Mouse (Mus musculus) mesoderm, embryonic 11.5 days (tissue): ENCODE results near the gene Mdga1.

ENCODE experiments used
- DNase-seq: peaks from one replicate; pipeline ENCODE4 v3.0.0-alpha.2; 2012; ENCODE audit warnings: low read depth, low spot score

Mdga1 gene

GRCm38 (mm10) chr17:29970037-29970555, at the start of gene Mdga1:
Gene Mdga1 (minus strand): TSS chr17:29970087.
- no peak for DNase-seq

GRCm38 (mm10) chr17:30018927-30019610, 49.2 kb upstream of the Mdga1 start:
- no peak for DNase-seq

- no peak for DNase-seq
These were observed 44.8 kb upstream of the Mdga1 start for GRCm38 (mm10) chr17:30014660-30015059.

- no peak for DNase-seq
These were observed 38.5 kb upstream of the Mdga1 start for GRCm38 (mm10) chr17:30008392-30008791.

GRCm38 (mm10) chr17:30007883-30008282, 38.0 kb upstream of the Mdga1 start:
- DNase-seq, result no peak

GRCm38 (mm10) chr17:30006877-30007276, 37.0 kb upstream of the Mdga1 start:
- DNase-seq, result no peak

GRCm38 (mm10) chr17:30005451-30005941, 35.6 kb upstream of the Mdga1 start:
- peak; percentile 37 for DNase-seq

- no peak for DNase-seq
These were observed 35.2 kb upstream of the Mdga1 start for GRCm38 (mm10) chr17:30005103-30005443.

- peak; percentile 96 for DNase-seq
These were observed 34.6 kb upstream of the Mdga1 start, which contains the start of gene Zfand3 for GRCm38 (mm10) chr17:30004203-30005102. Gene Zfand3 (plus strand): TSS chr17:30004733.

- no peak for DNase-seq
These were observed 28.8 kb upstream of the Mdga1 start for GRCm38 (mm10) chr17:29998566-29999295.

- no peak for DNase-seq
These were observed 27.8 kb upstream of the Mdga1 start for GRCm38 (mm10) chr17:29997726-29998125.

- no peak for DNase-seq
These were observed 26.1 kb upstream of the Mdga1 start for GRCm38 (mm10) chr17:29995986-29996385.

- no peak for DNase-seq
These were observed 24.6 kb upstream of the Mdga1 start for GRCm38 (mm10) chr17:29994459-29994858.

- no peak for DNase-seq
These were observed 24.1 kb upstream of the Mdga1 start for GRCm38 (mm10) chr17:29994011-29994410.

- DNase-seq, result no peak
These were observed 23.6 kb upstream of the Mdga1 start for GRCm38 (mm10) chr17:29993488-29993887.

- DNase-seq, result no peak
These were observed 21.0 kb upstream of the Mdga1 start for GRCm38 (mm10) chr17:29990845-29991244.

- DNase-seq, result no peak
These were observed 20.2 kb upstream of the Mdga1 start for GRCm38 (mm10) chr17:29990136-29990535.

- no peak for DNase-seq
These were observed 19.8 kb upstream of the Mdga1 start for GRCm38 (mm10) chr17:29989653-29990052.

GRCm38 (mm10) chr17:29988141-29988540, 18.3 kb upstream of the Mdga1 start:
- no peak for DNase-seq

- DNase-seq, result peak; percentile 39
These were observed 15.6 kb upstream of the Mdga1 start for GRCm38 (mm10) chr17:29985534-29985933.

GRCm38 (mm10) chr17:29984931-29985330, 15.0 kb upstream of the Mdga1 start:
- DNase-seq, result no peak

- DNase-seq, result no peak
These were observed 13.3 kb upstream of the Mdga1 start for GRCm38 (mm10) chr17:29983190-29983589.
